Mouse (Mus musculus): ENCODE data around the gene 1700061G19Rik. TPM values are rescaled to one million over a fixed set of nuclear protein-coding genes. Genes with fewer than 3 reads are reported as not detected.

The 1700061G19Rik gene
- polyA plus RNA-seq, 1 experiment = 0.01 TPM

GRCm38 (mm10) chr17:56919725-56920124 is 44.4 kb downstream of the 1700061G19Rik start:
- H3ac ChIP-seq (ENCODE audit: control insufficient read depth, insufficient read length) = no peak overlapping the region
- no peak overlapping the region for H3K4me2 ChIP-seq (ENCODE audit: low read depth)
- no peak overlapping the region for H3K4me3 ChIP-seq
- peaks cover 4% of the 10 kb centered on the region for H3K79me2 ChIP-seq (ENCODE audit: control insufficient read depth, insufficient read depth)
- H3K27me3 ChIP-seq (ENCODE audit: control insufficient read depth, insufficient read depth, insufficient read length) = no peaks in the 10 kb centered on the region
- peaks cover 9% of the 10 kb centered on the region for H3K36me3 ChIP-seq (ENCODE audit: control insufficient read depth, insufficient read depth)
- no peak for TF ChIP-seq MAX (IDR thresholded peaks at IDR 0.05; ENCODE audit: low read depth)
- no peak for TF ChIP-seq REST (IDR thresholded peaks at IDR 0.05; ENCODE audit: insufficient read depth, insufficient read length)
- no peak for TF ChIP-seq E2F4 (IDR thresholded peaks at IDR 0.05; ENCODE audit: insufficient read depth)
- TF ChIP-seq POLR2A (IDR thresholded peaks at IDR 0.05; ENCODE audit: insufficient read length, low read depth) = no peak
- TF ChIP-seq TCF3 (IDR thresholded peaks at IDR 0.05; ENCODE audit: insufficient read length, low read depth) = no peak
- TF ChIP-seq POLR2AphosphoS2 (IDR thresholded peaks at IDR 0.05; ENCODE audit: insufficient read length, low read depth) = no peak
- no peak for TF ChIP-seq MYOG (IDR thresholded peaks at IDR 0.05; ENCODE audit: control insufficient read depth in 1 of 3, insufficient read depth in 1 of 3, insufficient read length in 2 of 3, low read depth in 2 of 3)
- no peak for TF ChIP-seq CEBPB (IDR thresholded peaks at IDR 0.05; ENCODE audit: insufficient read depth, poor library complexity, severe bottlenecking)
- TF ChIP-seq SRF (IDR thresholded peaks at IDR 0.05; ENCODE audit: control insufficient read depth, insufficient read length, low read depth) = no peak
- no peak for TF ChIP-seq TCF12 (IDR thresholded peaks at IDR 0.05; ENCODE audit: insufficient read depth, poor library complexity, severe bottlenecking)
- no peak for TF ChIP-seq MYOD1 (IDR thresholded peaks at IDR 0.05; ENCODE audit: control insufficient read depth in 1 of 3, insufficient read length in 2 of 3, low read depth in 2 of 3)
- TF ChIP-seq USF1 (IDR thresholded peaks at IDR 0.05; ENCODE audit: low read depth) = no peak

GRCm38 (mm10) chr17:56925998-56926397 is 50.7 kb downstream of the 1700061G19Rik start:
- Histone ChIP-seq H3K4me2 (ENCODE audit: low read depth) (no peak overlapping the region), H3ac (ENCODE audit: control insufficient read depth, insufficient read length) (no peak overlapping the region), H3K79me2 (ENCODE audit: control insufficient read depth, insufficient read depth) (peaks cover 31% of the 10 kb centered on the region), H3K27me3 (ENCODE audit: control insufficient read depth, insufficient read depth, insufficient read length) (no peaks in the 10 kb centered on the region), H3K4me3 (no peak overlapping the region), H3K36me3 (ENCODE audit: control insufficient read depth, insufficient read depth) (peaks cover 9% of the 10 kb centered on the region)
- TF ChIP-seq MYOG (IDR thresholded peaks at IDR 0.05; ENCODE audit: control insufficient read depth in 1 of 3, insufficient read depth in 1 of 3, insufficient read length in 2 of 3, low read depth in 2 of 3) (no peak), CEBPB (IDR thresholded peaks at IDR 0.05; ENCODE audit: insufficient read depth, poor library complexity, severe bottlenecking) (no peak), SRF (IDR thresholded peaks at IDR 0.05; ENCODE audit: control insufficient read depth, insufficient read length, low read depth) (no peak), REST (IDR thresholded peaks at IDR 0.05; ENCODE audit: insufficient read depth, insufficient read length) (no peak), E2F4 (IDR thresholded peaks at IDR 0.05; ENCODE audit: insufficient read depth) (no peak), TCF12 (IDR thresholded peaks at IDR 0.05; ENCODE audit: insufficient read depth, poor library complexity, severe bottlenecking) (no peak), POLR2AphosphoS2 (IDR thresholded peaks at IDR 0.05; ENCODE audit: insufficient read length, low read depth) (no peak), MYOD1 (IDR thresholded peaks at IDR 0.05; ENCODE audit: control insufficient read depth in 1 of 3, insufficient read length in 2 of 3, low read depth in 2 of 3) (no peak), POLR2A (IDR thresholded peaks at IDR 0.05; ENCODE audit: insufficient read length, low read depth) (no peak), TCF3 (IDR thresholded peaks at IDR 0.05; ENCODE audit: insufficient read length, low read depth) (no peak), USF1 (IDR thresholded peaks at IDR 0.05; ENCODE audit: low read depth) (no peak), MAX (IDR thresholded peaks at IDR 0.05; ENCODE audit: low read depth) (no peak)

- no peaks in the 10 kb centered on the region for H3K27me3 ChIP-seq (ENCODE audit: control insufficient read depth, insufficient read depth, insufficient read length)
- H3K36me3 ChIP-seq (ENCODE audit: control insufficient read depth, insufficient read depth) = no peaks in the 10 kb centered on the region
- no peak overlapping the region for H3ac ChIP-seq (ENCODE audit: control insufficient read depth, insufficient read length)
- no peak for TF ChIP-seq CEBPB (IDR thresholded peaks at IDR 0.05; ENCODE audit: insufficient read depth, poor library complexity, severe bottlenecking)
- TF ChIP-seq MAX (IDR thresholded peaks at IDR 0.05; ENCODE audit: low read depth) = no peak
- no peak for TF ChIP-seq TCF12 (IDR thresholded peaks at IDR 0.05; ENCODE audit: insufficient read depth, poor library complexity, severe bottlenecking)
- TF ChIP-seq REST (IDR thresholded peaks at IDR 0.05; ENCODE audit: insufficient read depth, insufficient read length) = no peak
- TF ChIP-seq MYOG (IDR thresholded peaks at IDR 0.05; ENCODE audit: control insufficient read depth in 1 of 3, insufficient read depth in 1 of 3, insufficient read length in 2 of 3, low read depth in 2 of 3) = no peak
- TF ChIP-seq USF1 (IDR thresholded peaks at IDR 0.05; ENCODE audit: low read depth) = no peak
- TF ChIP-seq POLR2AphosphoS2 (IDR thresholded peaks at IDR 0.05; ENCODE audit: insufficient read length, low read depth) = no peak
- TF ChIP-seq E2F4 (IDR thresholded peaks at IDR 0.05; ENCODE audit: insufficient read depth) = no peak
- no peak for TF ChIP-seq TCF3 (IDR thresholded peaks at IDR 0.05; ENCODE audit: insufficient read length, low read depth)
- no peak for TF ChIP-seq POLR2A (IDR thresholded peaks at IDR 0.05; ENCODE audit: insufficient read length, low read depth)
- TF ChIP-seq SRF (IDR thresholded peaks at IDR 0.05; ENCODE audit: control insufficient read depth, insufficient read length, low read depth) = no peak
- no peak for TF ChIP-seq MYOD1 (IDR thresholded peaks at IDR 0.05; ENCODE audit: control insufficient read depth in 1 of 3, insufficient read length in 2 of 3, low read depth in 2 of 3)
- no peak overlapping the region for H3K4me3 ChIP-seq
- peaks cover 59% of the 10 kb centered on the region for H3K79me2 ChIP-seq (ENCODE audit: control insufficient read depth, insufficient read depth)
- no peak overlapping the region for H3K4me2 ChIP-seq (ENCODE audit: low read depth)
Observed at GRCm38 (mm10) chr17:56929101-56929500, 53.8 kb downstream of the 1700061G19Rik start.

GRCm38 (mm10) chr17:56929530-56929929 is 54.3 kb downstream of the 1700061G19Rik start:
- no peak overlapping the region for H3ac ChIP-seq (ENCODE audit: control insufficient read depth, insufficient read length)
- H3K4me2 ChIP-seq (ENCODE audit: low read depth) = no peak overlapping the region
- TF ChIP-seq TCF12 (IDR thresholded peaks at IDR 0.05; ENCODE audit: insufficient read depth, poor library complexity, severe bottlenecking) (no peak), CEBPB (IDR thresholded peaks at IDR 0.05; ENCODE audit: insufficient read depth, poor library complexity, severe bottlenecking) (no peak), SRF (IDR thresholded peaks at IDR 0.05; ENCODE audit: control insufficient read depth, insufficient read length, low read depth) (no peak), REST (IDR thresholded peaks at IDR 0.05; ENCODE audit: insufficient read depth, insufficient read length) (no peak), POLR2AphosphoS2 (IDR thresholded peaks at IDR 0.05; ENCODE audit: insufficient read length, low read depth) (no peak), POLR2A (IDR thresholded peaks at IDR 0.05; ENCODE audit: insufficient read length, low read depth) (no peak), MAX (IDR thresholded peaks at IDR 0.05; ENCODE audit: low read depth) (no peak), USF1 (IDR thresholded peaks at IDR 0.05; ENCODE audit: low read depth) (no peak), E2F4 (IDR thresholded peaks at IDR 0.05; ENCODE audit: insufficient read depth) (no peak), TCF3 (IDR thresholded peaks at IDR 0.05; ENCODE audit: insufficient read length, low read depth) (no peak), MYOG (IDR thresholded peaks at IDR 0.05; ENCODE audit: control insufficient read depth in 1 of 3, insufficient read depth in 1 of 3, insufficient read length in 2 of 3, low read depth in 2 of 3) (no peak), MYOD1 (IDR thresholded peaks at IDR 0.05; ENCODE audit: control insufficient read depth in 1 of 3, insufficient read length in 2 of 3, low read depth in 2 of 3) (no peak)
- peaks cover 62% of the 10 kb centered on the region for H3K79me2 ChIP-seq (ENCODE audit: control insufficient read depth, insufficient read depth)
- no peaks in the 10 kb centered on the region for H3K27me3 ChIP-seq (ENCODE audit: control insufficient read depth, insufficient read depth, insufficient read length)
- no peaks in the 10 kb centered on the region for H3K36me3 ChIP-seq (ENCODE audit: control insufficient read depth, insufficient read depth)
- H3K4me3 ChIP-seq = no peak overlapping the region
